Mouse (Mus musculus) bone marrow, adult 2 months (tissue): Measurements from ENCODE around the gene March11. TPM values are rescaled to one million over a fixed set of nuclear protein-coding genes. Genes with fewer than 3 reads are reported as not detected.

Experiments
- H3K27ac ChIP-seq: fragments of 200-500 bp; 2 replicates; pipeline ENCODE4 v1.5.1; 2012; ENCODE audit warnings: low read depth, mild to moderate bottlenecking, control low read depth, inconsistent platforms, low read length; ENCODE audit not compliant: control insufficient read depth, poor library complexity, insufficient read depth
- H3K4me1 ChIP-seq: fragments of 200-500 bp; 2 replicates; pipeline ENCODE4 v1.6.1; 2011; ENCODE audit warnings: low read length; ENCODE audit not compliant: control insufficient read depth, insufficient read depth
- H3K4me3 ChIP-seq: fragments of 200-500 bp; replicated peaks from 2 replicates; pipeline ENCODE3; 2011; ENCODE audit warnings: mild to moderate bottlenecking, low read depth, low read length, control low read depth; ENCODE audit not compliant: control insufficient read depth
- CTCF ChIP-seq: fragments of 200-500 bp; IDR thresholded peaks from 2 replicates; pipeline ENCODE4 v1.5.1; 2011; ENCODE audit warnings: low read length, control low read depth; ENCODE audit not compliant: control insufficient read depth, insufficient read depth
- POLR2A ChIP-seq: fragments of 200-500 bp; IDR thresholded peaks from 2 replicates; pipeline ENCODE4 v1.6.1; 2011; ENCODE audit warnings: low read depth, mild to moderate bottlenecking, control low read depth, low read length, borderline replicate concordance; ENCODE audit not compliant: control insufficient read depth
- WGBS: fragments of 180-500 bp; shearing (Covaris S2); methylation state at CpG from one replicate; pipeline ENCODE4 v1.1.7; 2018; 5-methylcytosine and 5-hydroxymethylcytosine counted together
- polyA plus RNA-seq: library from polyadenylated mRNA; stranded (reverse); fragments of >200 nt; gene quantifications from 2 replicates; pipeline ENCODE4 v1.2.4, GENCODE M21; 2011; ENCODE audit warnings: low replicate concordance; ENCODE audit not compliant: missing spikeins, insufficient read depth, insufficient read length

March11 gene
- polyA plus RNA-seq, 1 experiment: not detected

- Histone ChIP-seq H3K4me3 (no peak overlapping the region), H3K4me1 (no peaks in the 10 kb centered on the region), H3K27ac (no peak overlapping the region)
- TF ChIP-seq POLR2A (no peak), CTCF (no peak)
- 70% methylated on average over 3 of the region's 3 CpGs for WGBS
Measured at GRCm38 (mm10) chr15:26379831-26380230, 71.0 kb downstream of the March11 start.

GRCm38 (mm10) chr15:26380844-26381243, 72.0 kb downstream of the March11 start:
- no peak overlapping the region for H3K27ac ChIP-seq
- 73% methylated on average over 1 of the region's 1 CpGs for WGBS
- TF ChIP-seq CTCF (no peak), POLR2A (no peak)
- H3K4me1 ChIP-seq: no peaks in the 10 kb centered on the region
- no peak overlapping the region for H3K4me3 ChIP-seq

- 88% methylated on average over 9 of the region's 9 CpGs for WGBS
- H3K4me1 ChIP-seq: no peaks in the 10 kb centered on the region
- no peak overlapping the region for H3K4me3 ChIP-seq
- TF ChIP-seq CTCF (no peak), POLR2A (no peak)
- H3K27ac ChIP-seq: no peak overlapping the region
Measured at GRCm38 (mm10) chr15:26390001-26390400, 81.2 kb downstream of the March11 start.

GRCm38 (mm10) chr15:26396556-26396955, 87.7 kb downstream of the March11 start:
- Histone ChIP-seq H3K27ac (no peak overlapping the region), H3K4me3 (no peak overlapping the region), H3K4me1 (no peaks in the 10 kb centered on the region)
- TF ChIP-seq POLR2A (no peak), CTCF (no peak)
- 83% methylated on average over 2 of the region's 2 CpGs for WGBS

GRCm38 (mm10) chr15:26425284-26425683, 116.4 kb downstream of the March11 start:
- TF ChIP-seq CTCF (no peak), POLR2A (no peak)
- H3K4me3 ChIP-seq: no peak overlapping the region
- H3K4me1 ChIP-seq: no peaks in the 10 kb centered on the region
- H3K27ac ChIP-seq: no peak overlapping the region
- WGBS: 70% methylated on average over 3 of the region's 3 CpGs

GRCm38 (mm10) chr15:26426231-26426630, 117.4 kb downstream of the March11 start:
- TF ChIP-seq CTCF: no peak
- TF ChIP-seq POLR2A: no peak
- H3K4me3 ChIP-seq: no peak overlapping the region
- no peaks in the 10 kb centered on the region for H3K4me1 ChIP-seq
- no peak overlapping the region for H3K27ac ChIP-seq

GRCm38 (mm10) chr15:26430565-26430964, 121.7 kb downstream of the March11 start:
- 69% methylated on average over 2 of the region's 2 CpGs for WGBS
- H3K4me1 ChIP-seq: no peaks in the 10 kb centered on the region
- H3K4me3 ChIP-seq: no peak overlapping the region
- TF ChIP-seq POLR2A (no peak), CTCF (no peak)
- H3K27ac ChIP-seq: no peak overlapping the region

- Histone ChIP-seq H3K27ac (no peak overlapping the region), H3K4me3 (no peak overlapping the region), H3K4me1 (no peaks in the 10 kb centered on the region)
- no peak for TF ChIP-seq CTCF
- no peak for TF ChIP-seq POLR2A
- WGBS: 57% methylated on average over 2 of the region's 2 CpGs
Measured at GRCm38 (mm10) chr15:26432676-26433075, 123.8 kb downstream of the March11 start.

GRCm38 (mm10) chr15:26435725-26436124, 126.9 kb downstream of the March11 start:
- no peak overlapping the region for H3K27ac ChIP-seq
- TF ChIP-seq POLR2A (no peak), CTCF (no peak)
- H3K4me3 ChIP-seq: no peak overlapping the region
- whole genome bisulfite sequencing: 79% methylated on average over 7 of the region's 7 CpGs
- H3K4me1 ChIP-seq: no peaks in the 10 kb centered on the region
